Mouse (Mus musculus) heart, adult 2 months (tissue): ENCODE results near the gene Layn. TPM values are rescaled to one million over a fixed set of nuclear protein-coding genes. Genes with fewer than 3 reads are reported as not detected.

Experiments used
- DNase-seq, 2 experiments: peaks; one replicate each; pipeline ENCODE4 v3.0.0; 2021
- H3K27ac ChIP-seq: fragments of 200-600 bp; 2 replicates; pipeline ENCODE4 v1.8.1; 2022
- H3K27me3 ChIP-seq: fragments of 200-500 bp; 2 replicates; pipeline ENCODE4 v1.6.1; 2012; ENCODE audit warnings: mild to moderate bottlenecking, low read length, inconsistent platforms, mixed read lengths; ENCODE audit not compliant: control insufficient read depth, insufficient read depth
- H3K36me3 ChIP-seq: fragments of 200-500 bp; 2 replicates; pipeline ENCODE4 v1.6.1; 2012; ENCODE audit warnings: low read length, inconsistent platforms; ENCODE audit not compliant: control insufficient read depth, insufficient read depth
- H3K4me1 ChIP-seq: fragments of 200-500 bp; 2 replicates; pipeline ENCODE4 v1.6.1; 2011; ENCODE audit warnings: low read length; ENCODE audit not compliant: control insufficient read depth, insufficient read depth
- H3K4me3 ChIP-seq: fragments of 200-600 bp; 2 replicates; pipeline ENCODE4 v1.8.1; 2022
- H3K79me2 ChIP-seq: fragments of 200-500 bp; replicated peaks from 2 replicates; pipeline ENCODE4 v1.6.1; 2012; ENCODE audit warnings: mild to moderate bottlenecking, inconsistent platforms, low read length, moderate library complexity, mixed read lengths; ENCODE audit not compliant: control insufficient read depth, insufficient read depth
- H3K9ac ChIP-seq: fragments of 200-500 bp; 2 replicates; pipeline ENCODE4 v1.6.1; 2012; ENCODE audit warnings: low read depth, mild to moderate bottlenecking, control low read depth, inconsistent platforms, low read length, mixed read lengths
- CTCF ChIP-seq: fragments of 200-600 bp; IDR thresholded peaks from 2 replicates; pipeline ENCODE4 v1.8.1; 2022; ENCODE audit warnings: antibody characterized with exemption, mild to moderate bottlenecking, moderate library complexity
- EP300 ChIP-seq: fragments of 200-500 bp; IDR thresholded peaks from 2 replicates; pipeline ENCODE4 v1.6.1; 2011; ENCODE audit warnings: low read depth, low read length, control low read depth; ENCODE audit not compliant: insufficient read depth
- POLR2A ChIP-seq: fragments of 200-500 bp; IDR thresholded peaks from 2 replicates; pipeline ENCODE4 v1.6.1; 2011; ENCODE audit warnings: mild to moderate bottlenecking, low read depth, low read length, control low read depth; ENCODE audit not compliant: insufficient read depth
- WGBS: fragments of 180-500 bp; shearing (Covaris S2); methylation state at CpG from one replicate; pipeline ENCODE4 v1.1.7; 2018; 5-methylcytosine and 5-hydroxymethylcytosine counted together
- intact Hi-C: fragments of 180-260 bp; cut with DNase I; formaldehyde crosslinking; loops from one replicate; pipeline ENCODE4 v1.15.1; 2025
- polyA plus RNA-seq: library from polyadenylated mRNA; depleted of rRNA; stranded (reverse); fragments of >200 nt; gene quantifications from 2 replicates; pipeline ENCODE4 v1.2.3, GENCODE M21; 2012
- total RNA-seq, 2 experiments: library from RNA; stranded (reverse); gene quantifications; 2 replicates each; pipeline ENCODE4 v1.2.3; 2021

Gene Layn
- total and polyA plus RNA-seq, 3 experiments: 3.1 to 7.7 (median 7.6) TPM

GRCm38 (mm10) chr9:51070801-51071200, 6.1 kb downstream of the Layn start:
- 50% methylated on average over 4 of the region's 4 CpGs for WGBS
- no peak overlapping the region for H3K27ac ChIP-seq
- peaks cover 2% of the 10 kb centered on the region; the same call in 1 of the 2 replicates for H3K4me1 ChIP-seq

GRCm38 (mm10) chr9:51068202-51068601, 8.7 kb downstream of the Layn start:
- H3K9ac ChIP-seq: no peak overlapping the region
- no peaks in the 10 kb centered on the region for H3K36me3 ChIP-seq
- DNase-seq: no peak
- WGBS: 67% methylated on average over 3 of the region's 3 CpGs
- no peaks in the 10 kb centered on the region for H3K4me1 ChIP-seq
- H3K4me3 ChIP-seq: no peak overlapping the region
- TF ChIP-seq EP300: no peak
- no peak for TF ChIP-seq CTCF
- no peak for TF ChIP-seq POLR2A
- H3K27me3 ChIP-seq: no peaks in the 10 kb centered on the region
- no peaks in the 10 kb centered on the region for H3K79me2 ChIP-seq
- intact Hi-C loops: no loop called here
- no peak overlapping the region for H3K27ac ChIP-seq

More at GRCm38 (mm10) chr9:51070801-51071200, 6.1 kb downstream of the Layn start:
- Histone ChIP-seq H3K4me3 (no peak overlapping the region), H3K36me3 (no peaks in the 10 kb centered on the region), H3K27me3 (no peaks in the 10 kb centered on the region), H3K79me2 (no peaks in the 10 kb centered on the region), H3K9ac (no peak overlapping the region)
- DNase-seq: no peak
- intact Hi-C loops: no loop called here
- TF ChIP-seq CTCF (no peak), EP300 (no peak), POLR2A (no peak)

GRCm38 (mm10) chr9:51060601-51061000, 16.3 kb downstream of the Layn start, which contains the start of gene Btg4:
TSS of gene Btg4 (plus strand) at chr9:51060901.
- Histone ChIP-seq H3K9ac (no peak within 1 kb of the TSS), H3K27me3 (no peaks in the 10 kb centered on the region), H3K4me1 (peaks cover 1% of the 10 kb centered on the region; the same call in 1 of the 2 replicates), H3K27ac (no peak within 1 kb of the TSS), H3K36me3 (no peaks in the 10 kb centered on the region; the same call in 1 of the 2 replicates), H3K4me3 (no peak within 1 kb of the TSS), H3K79me2 (no peaks in the 10 kb centered on the region)
- intact Hi-C loops: no loop called here
- TF ChIP-seq EP300 (no peak), CTCF (no peak), POLR2A (no peak)
- WGBS: 85% methylated on average over 2 of the region's 2 CpGs
- DNase-seq: no peak

GRCm38 (mm10) chr9:51058951-51059521, 17.9 kb downstream of the Layn start:
- WGBS: 66% methylated on average over 4 of the region's 4 CpGs
- no peak overlapping the region for H3K9ac ChIP-seq
- peaks cover 1% of the 10 kb centered on the region; the same call in 1 of the 2 replicates for H3K4me1 ChIP-seq
- H3K79me2 ChIP-seq: no peaks in the 10 kb centered on the region
- TF ChIP-seq POLR2A: no peak
- TF ChIP-seq CTCF: no peak
- TF ChIP-seq EP300: no peak
- no peaks in the 10 kb centered on the region for H3K27me3 ChIP-seq
- intact Hi-C loops: no loop called here
- H3K36me3 ChIP-seq: no peaks in the 10 kb centered on the region; the same call in 1 of the 2 replicates
- no peak for DNase-seq
- H3K27ac ChIP-seq: no peak overlapping the region
- no peak overlapping the region for H3K4me3 ChIP-seq

GRCm38 (mm10) chr9:51056360-51057324, 20.3 kb downstream of the Layn start:
- H3K27me3 ChIP-seq: no peaks in the 10 kb centered on the region
- no peak overlapping the region for H3K9ac ChIP-seq
- WGBS: 38% methylated on average over 3 of the region's 3 CpGs
- no peak overlapping the region for H3K4me3 ChIP-seq
- H3K79me2 ChIP-seq: no peaks in the 10 kb centered on the region
- TF ChIP-seq EP300 (no peak), CTCF (no peak), POLR2A (no peak)
- H3K36me3 ChIP-seq: no peaks in the 10 kb centered on the region; the same call in 1 of the 2 replicates
- peak overlapping the region; percentile 58 for H3K27ac ChIP-seq
- peaks cover 1% of the 10 kb centered on the region; the same call in 1 of the 2 replicates for H3K4me1 ChIP-seq
- DNase-seq: peak; percentile 24 to 33
- intact Hi-C loops: no loop called here
